Mouse (Mus musculus) CD4-positive helper T cell, adult 2 months (primary cell): ENCODE data around the gene Arx.

Experiments
- DNase-seq: peaks from one replicate; pipeline ENCODE4 v3.0.0-alpha.2; 2012; ENCODE audit warnings: low read depth, missing footprints, low spot score

Gene Arx

GRCm38 (mm10) chrX:93321336-93321735 is 35.1 kb downstream of the Arx start:
- DNase-seq: no peak
